Mouse (Mus musculus) intestine, postnatal 0 days (tissue): ENCODE measurements around the gene Tmem262. TPM values are rescaled to one million over a fixed set of nuclear protein-coding genes. Genes with fewer than 3 reads are reported as not detected.
A peak's percentile ranks its signal among the peaks of the same experiment; 100 is the strongest.

Experiments
- ATAC-seq: fragments of 200-750 bp; cut with Nextera tagmentation; 2 replicates; pipeline ENCODE4 v1.8.0; 2017; ENCODE audit warnings: mild to moderate bottlenecking, moderate TSS enrichment, moderate library complexity
- H3K27ac ChIP-seq: fragments of 300-500 bp; sonication (generic); 2 replicates; pipeline ENCODE4 v1.5.1; 2014; ENCODE audit warnings: mild to moderate bottlenecking, low read depth, low read length, moderate library complexity
- H3K27me3 ChIP-seq: fragments of 300-500 bp; sonication (generic); replicated peaks from 2 replicates; pipeline ENCODE4 v1.6.1; 2014; ENCODE audit warnings: low read length, mixed read lengths; ENCODE audit not compliant: control insufficient read depth, insufficient read depth
- H3K36me3 ChIP-seq: fragments of 300-500 bp; sonication (generic); 2 replicates; pipeline ENCODE4 v1.6.1; 2014; ENCODE audit warnings: mild to moderate bottlenecking, moderate library complexity; ENCODE audit not compliant: control insufficient read depth, insufficient read depth
- H3K4me1 ChIP-seq: fragments of 300-500 bp; sonication (generic); replicated peaks from 2 replicates; pipeline ENCODE4 v1.6.1; 2014; ENCODE audit warnings: antibody characterized with exemption, low read length, mixed read lengths; ENCODE audit not compliant: control insufficient read depth, insufficient read depth
- H3K4me2 ChIP-seq: fragments of 300-500 bp; sonication (generic); replicated peaks from 2 replicates; pipeline ENCODE4 v1.6.1; 2014; ENCODE audit warnings: low read depth, mild to moderate bottlenecking, moderate library complexity
- H3K4me3 ChIP-seq: fragments of 300-500 bp; sonication (generic); 2 replicates; pipeline ENCODE4 v1.5.1; 2014; ENCODE audit warnings: low read depth, low read length
- H3K9ac ChIP-seq: fragments of 300-500 bp; sonication (generic); 2 replicates; pipeline ENCODE4 v1.6.1; 2014; ENCODE audit warnings: mild to moderate bottlenecking, low read depth, low read length
- H3K9me3 ChIP-seq: fragments of 300-500 bp; sonication (generic); 2 replicates; pipeline ENCODE4 v1.6.1; 2016; ENCODE audit warnings: mixed run types; ENCODE audit not compliant: control insufficient read depth
- CTCF ChIP-seq: sonication (generic); IDR thresholded peaks from 2 replicates; pipeline ENCODE4 v1.5.1; 2016; ENCODE audit warnings: low read depth, mild to moderate bottlenecking, control low read depth, antibody characterized with exemption, moderate library complexity
- WGBS: fragments of 180-500 bp; shearing (Covaris S2); extraction: QIAGEN DNeasy Blood & Tissue Kit; methylation state at CpG from one replicate; pipeline ENCODE4 v1.1.7; 2014; 5-methylcytosine and 5-hydroxymethylcytosine counted together
- polyA plus RNA-seq: library from polyadenylated mRNA; unstranded; fragments of >200 nt; fragmentation: Nextera tagmentation; extraction: Ambion mirVana; gene quantifications from 2 replicates; pipeline ENCODE4 v1.2.1, GENCODE M21; 2015

Gene Tmem262
- polyA plus RNA-seq, 1 experiment from 2014 or later = not detected

GRCm38 (mm10) chr19:6117986-6118676, 38.3 kb downstream of the Tmem262 start, which contains the start of gene Sac3d1:
TSS of gene Sac3d1 (minus strand) at chr19:6118650.
- ATAC-seq = peak; percentile 81
- H3K9me3 ChIP-seq = no peaks in the 10 kb centered on the region

GRCm38 (mm10) chr19:6118677-6119185, 38.9 kb downstream of the Tmem262 start:
- WGBS = under 1% methylated on average over 8 of the region's 8 CpGs
- H3K9me3 ChIP-seq = no peaks in the 10 kb centered on the region
- no peaks in the 10 kb centered on the region for H3K27me3 ChIP-seq
- no peak for TF ChIP-seq CTCF
- H3K4me3 ChIP-seq = peak overlapping the region; percentile 73
- H3K4me1 ChIP-seq = no peaks in the 10 kb centered on the region; the same call in 1 of the 2 replicates
- H3K36me3 ChIP-seq = peaks cover 27% of the 10 kb centered on the region
- ATAC-seq = 0 out of 2 replicates have a peak, but pooled peaks have one; percentile 1
- H3K27ac ChIP-seq = peak overlapping the region; percentile 91
- peak overlapping the region; percentile 78; the same call in 1 of the 2 replicates for H3K9ac ChIP-seq
- peak overlapping the region; percentile 98 for H3K4me2 ChIP-seq

More at GRCm38 (mm10) chr19:6117986-6118676, 38.3 kb downstream of the Tmem262 start, which contains the start of gene Sac3d1:
- peak within 1 kb of the TSS; percentile 73 for H3K4me3 ChIP-seq
- H3K27ac ChIP-seq = peak within 1 kb of the TSS; percentile 91
- no peaks in the 10 kb centered on the region; the same call in 1 of the 2 replicates for H3K4me1 ChIP-seq
- peak within 1 kb of the TSS; percentile 78 for H3K9ac ChIP-seq
- TF ChIP-seq CTCF = no peak; the same call in none of the 2 replicates
- no peaks in the 10 kb centered on the region for H3K27me3 ChIP-seq
- peaks cover 30% of the 10 kb centered on the region for H3K36me3 ChIP-seq
- peak within 1 kb of the TSS; percentile 98 for H3K4me2 ChIP-seq
- under 1% methylated on average over 74 of the region's 77 CpGs for WGBS

GRCm38 (mm10) chr19:6121761-6122160, 41.9 kb downstream of the Tmem262 start:
- Histone ChIP-seq H3K4me1 (no peaks in the 10 kb centered on the region; the same call in 1 of the 2 replicates), H3K9me3 (no peaks in the 10 kb centered on the region), H3K4me2 (0 out of 2 replicates have a peak overlapping the region, but pooled peaks have one; percentile 17), H3K9ac (no peak overlapping the region), H3K27me3 (no peaks in the 10 kb centered on the region), H3K4me3 (no peak overlapping the region), H3K27ac (no peak overlapping the region), H3K36me3 (no peaks in the 10 kb centered on the region)
- no peak for ATAC-seq
- WGBS = 26% methylated on average over 17 of the region's 19 CpGs
- TF ChIP-seq CTCF = no peak

GRCm38 (mm10) chr19:6123330-6123729, 43.5 kb downstream of the Tmem262 start:
- Histone ChIP-seq H3K27me3 (no peaks in the 10 kb centered on the region), H3K9me3 (no peaks in the 10 kb centered on the region), H3K4me1 (no peaks in the 10 kb centered on the region), H3K4me2 (no peak overlapping the region), H3K9ac (no peak overlapping the region), H3K36me3 (no peaks in the 10 kb centered on the region), H3K27ac (peak overlapping the region; percentile 29), H3K4me3 (no peak overlapping the region)
- ATAC-seq = peak; percentile 59
- 49% methylated on average over 8 of the region's 8 CpGs for WGBS
- TF ChIP-seq CTCF = no peak

- Histone ChIP-seq H3K9me3 (no peaks in the 10 kb centered on the region), H3K4me1 (no peaks in the 10 kb centered on the region), H3K27me3 (no peaks in the 10 kb centered on the region), H3K9ac (no peak overlapping the region), H3K4me3 (no peak overlapping the region), H3K4me2 (no peak overlapping the region), H3K27ac (no peak overlapping the region), H3K36me3 (no peaks in the 10 kb centered on the region)
- WGBS = 75% methylated on average over 2 of the region's 2 CpGs
- no peak for TF ChIP-seq CTCF
- ATAC-seq = no peak
These were observed 45.1 kb downstream of the Tmem262 start for GRCm38 (mm10) chr19:6124898-6125297.

GRCm38 (mm10) chr19:6126289-6126688, 46.5 kb downstream of the Tmem262 start:
- H3K4me3 ChIP-seq = no peak overlapping the region
- no peaks in the 10 kb centered on the region for H3K36me3 ChIP-seq
- ATAC-seq = no peak
- no peaks in the 10 kb centered on the region for H3K4me1 ChIP-seq
- no peaks in the 10 kb centered on the region for H3K27me3 ChIP-seq
- no peaks in the 10 kb centered on the region for H3K9me3 ChIP-seq
- WGBS = 27% methylated on average over 4 of the region's 4 CpGs
- no peak overlapping the region for H3K4me2 ChIP-seq
- no peak overlapping the region for H3K27ac ChIP-seq
- peak; percentile 85 for TF ChIP-seq CTCF
- H3K9ac ChIP-seq = no peak overlapping the region
